ENCODE assay signal across 8 mouse cellular contexts in the genomic region with DNA sequence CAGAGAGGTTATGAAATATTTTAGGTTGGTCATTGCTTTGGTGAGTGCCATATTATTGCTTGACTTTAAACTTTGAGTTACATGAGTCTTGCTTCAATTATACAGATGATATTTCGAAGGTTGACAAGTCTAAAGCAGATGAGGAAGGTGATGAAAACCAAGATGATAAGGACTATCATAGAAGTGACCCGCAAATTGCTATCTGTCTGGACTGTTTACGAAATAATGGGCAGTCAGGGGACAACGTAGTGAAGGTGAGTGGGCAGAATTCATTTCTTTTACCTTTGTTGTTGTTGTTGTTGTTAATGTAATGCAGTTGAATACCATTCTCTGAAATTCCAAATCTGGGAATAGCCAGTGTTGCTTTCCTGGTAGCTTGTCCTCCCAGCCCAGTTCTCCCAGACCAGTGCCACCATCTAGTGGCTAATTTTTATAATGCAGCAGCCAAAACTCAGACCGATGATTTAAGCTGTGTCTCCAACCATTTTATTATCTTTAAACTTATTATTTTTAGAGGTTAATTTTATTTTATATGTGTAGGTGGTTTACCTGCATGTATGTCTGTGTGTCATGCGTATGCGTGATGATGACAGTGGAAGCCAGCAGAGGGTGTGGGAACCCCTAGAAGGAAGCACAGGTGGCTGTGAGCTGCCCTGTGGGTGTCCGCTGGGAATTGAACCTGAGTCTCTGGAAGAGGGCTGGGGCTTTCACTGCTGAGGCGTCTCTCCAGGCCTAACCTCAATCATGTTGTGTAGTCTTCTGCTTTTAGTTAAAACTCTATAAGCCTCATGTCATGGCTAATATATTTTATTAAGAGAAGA.
DNase-seq lines count a peak whose midpoint lies in the region; ATAC-seq and TF ChIP-seq lines count a peak whose summit lies in the region.

No protein-coding gene starts in this region.

- 85% methylated on average over 9 of the region's 9 CpGs for WGBS in thymus, adult 2 months
- WGBS in embryonic facial prominence, embryonic 11.5 days, result 56% methylated on average over 9 of the region's 9 CpGs
- 55% methylated on average over 9 of the region's 9 CpGs for WGBS in hindbrain, postnatal 0 days
- WGBS in neural tube, embryonic 12.5 days, result 56% methylated on average over 9 of the region's 9 CpGs

- TF ChIP-seq POLR2A in thymus, adult 2 months (IDR thresholded peaks at IDR 0.05; ENCODE audit: control insufficient read depth, extremely low read depth, insufficient read depth, low read length, poor library complexity), result no peak

- H3K4me2 ChIP-seq in embryonic facial prominence, embryonic 11.5 days (ENCODE audit: low read depth, low read length), result no peak overlapping the region
- H3K4me2 ChIP-seq in hindbrain, postnatal 0 days (ENCODE audit: low read depth, low read length), result no peak overlapping the region
- no peak overlapping the region for H3K4me2 ChIP-seq in neural tube, embryonic 12.5 days (replicated peaks)

- peaks cover 21% of the 10 kb centered on the region for H3K36me3 ChIP-seq in thymus, adult 2 months (ENCODE audit: control insufficient read depth, insufficient read depth, low read length)
- no peaks in the 10 kb centered on the region for H3K36me3 ChIP-seq in embryonic facial prominence, embryonic 11.5 days (replicated peaks; ENCODE audit: control insufficient read depth, insufficient read depth, low read depth, low read length)
- H3K36me3 ChIP-seq in hindbrain, postnatal 0 days (ENCODE audit: insufficient read depth, low read length), result no peaks in the 10 kb centered on the region; the same call in 1 of the 2 replicates
- H3K36me3 ChIP-seq in neural tube, embryonic 12.5 days, result no peaks in the 10 kb centered on the region

- H3K27me3 ChIP-seq in thymus, adult 2 months (ENCODE audit: control insufficient read depth, insufficient read depth, low read length), result no peaks in the 10 kb centered on the region
- H3K27me3 ChIP-seq in embryonic facial prominence, embryonic 11.5 days (ENCODE audit: control insufficient read depth, insufficient read depth, low read length), result no peaks in the 10 kb centered on the region
- H3K27me3 ChIP-seq in hindbrain, postnatal 0 days (ENCODE audit: insufficient read depth, low read length), result no peaks in the 10 kb centered on the region
- no peaks in the 10 kb centered on the region for H3K27me3 ChIP-seq in neural tube, embryonic 12.5 days (replicated peaks)

- DNase-seq in thymus, adult 2 months, result peak; percentile 40
- DNase-seq in thymus, adult 18-20 months, result no peak
- DNase-seq in adrenal gland, postnatal 36 days, result peak; percentile 28 to 59
- peak; percentile 66 for DNase-seq in embryonic facial prominence, embryonic 11.5 days (ENCODE audit: low spot score)
- DNase-seq in hindbrain, postnatal 0 days (ENCODE audit: low spot score), result peak; percentile 80
- DNase-seq in left cerebral cortex, postnatal 4 days, result peak; percentile 21

- no peaks in the 10 kb centered on the region for H3K4me1 ChIP-seq in thymus, adult 2 months (replicated peaks; ENCODE audit: control insufficient read depth, insufficient read depth, low read length)
- H3K4me1 ChIP-seq in embryonic facial prominence, embryonic 11.5 days (ENCODE audit: control insufficient read depth, insufficient read depth, low read length), result no peaks in the 10 kb centered on the region
- no peaks in the 10 kb centered on the region for H3K4me1 ChIP-seq in hindbrain, postnatal 0 days (ENCODE audit: insufficient read depth, low read length)
- no peaks in the 10 kb centered on the region for H3K4me1 ChIP-seq in neural tube, embryonic 12.5 days

- no peak overlapping the region for H3K9ac ChIP-seq in embryonic facial prominence, embryonic 11.5 days (replicated peaks; ENCODE audit: low read length)
- H3K9ac ChIP-seq in hindbrain, postnatal 0 days (replicated peaks; ENCODE audit: low read length), result no peak overlapping the region
- H3K9ac ChIP-seq in neural tube, embryonic 12.5 days, result no peak overlapping the region

- no peaks in the 10 kb centered on the region for H3K9me3 ChIP-seq in embryonic facial prominence, embryonic 11.5 days (replicated peaks; ENCODE audit: control insufficient read depth, low read length)
- H3K9me3 ChIP-seq in hindbrain, postnatal 0 days (ENCODE audit: low read length), result no peaks in the 10 kb centered on the region
- H3K9me3 ChIP-seq in neural tube, embryonic 12.5 days, result no peaks in the 10 kb centered on the region

- H3K27ac ChIP-seq in thymus, adult 2 months (ENCODE audit: control insufficient read depth, insufficient read depth, low read length), result no peak overlapping the region
- no peak overlapping the region for H3K27ac ChIP-seq in embryonic facial prominence, embryonic 11.5 days (replicated peaks; ENCODE audit: low read depth, low read length)
- no peak overlapping the region for H3K27ac ChIP-seq in hindbrain, postnatal 0 days
- no peak overlapping the region for H3K27ac ChIP-seq in neural tube, embryonic 12.5 days

- ATAC-seq in embryonic facial prominence, embryonic 11.5 days (replicated peaks; ENCODE audit: insufficient number of reproducible peaks, low FRiP score, low TSS enrichment, low read depth), result no peak
- ATAC-seq in hindbrain, postnatal 0 days, result peak; percentile 70
- peak; percentile 44; the same call in 1 of the 2 replicates for ATAC-seq in neural tube, embryonic 12.5 days (ENCODE audit: low FRiP score, low read depth)
- ATAC-seq in granulocyte monocyte progenitor cell, adult 5-6 weeks (replicated peaks; ENCODE audit: poor library complexity, severe bottlenecking), result no peak

- intact Hi-C loops in left cerebral cortex, postnatal 4 days (cut with DNase I), result loop anchor here (2.0 to 5.0 kb wide), 2 partner anchors 258 to 329 kb away; no protein-coding TSS in a partner anchor

- no peak overlapping the region for H3K4me3 ChIP-seq in thymus, adult 2 months (ENCODE audit: control insufficient read depth, insufficient read depth, low read length)
- no peak overlapping the region for H3K4me3 ChIP-seq in embryonic facial prominence, embryonic 11.5 days (ENCODE audit: low read depth, low read length)
- no peak overlapping the region for H3K4me3 ChIP-seq in hindbrain, postnatal 0 days (ENCODE audit: low read length)
- H3K4me3 ChIP-seq in neural tube, embryonic 12.5 days, result no peak overlapping the region

- no peak for TF ChIP-seq CTCF in thymus, adult 2 months (IDR thresholded peaks at IDR 0.05; ENCODE audit: borderline replicate concordance, control insufficient read depth, extremely low read depth, insufficient read depth, low read length, poor library complexity)
- peak; percentile 89 for TF ChIP-seq CTCF in hindbrain, postnatal 0 days (IDR thresholded peaks at IDR 0.05; ENCODE audit: low read depth)

Comparison
In these comparisons a context has a peak if more than half of its experiments do, and no peak if none do; other contexts are left out.
1. DNase-seq: peak in thymus, adult 2 months (single experiment), adrenal gland, postnatal 36 days (2 of 2), embryonic facial prominence, embryonic 11.5 days (single experiment), hindbrain, postnatal 0 days (single experiment) and left cerebral cortex, postnatal 4 days (single experiment); none in thymus, adult 18-20 months (0 of 2).
2. ATAC-seq: peak in hindbrain, postnatal 0 days (single experiment) and neural tube, embryonic 12.5 days (single experiment); none in embryonic facial prominence, embryonic 11.5 days (single experiment) and granulocyte monocyte progenitor cell, adult 5-6 weeks (single experiment).